Mouse (Mus musculus) adrenal gland, adult 8-10 months (tissue): ENCODE data around the gene C1qtnf7. TPM values are rescaled to one million over a fixed set of nuclear protein-coding genes. Genes with fewer than 3 reads are reported as not detected.

ENCODE experiments used
- DNase-seq: peaks from one replicate; pipeline ENCODE4 v3.0.0; 2022
- total RNA-seq, 4 experiments: library from RNA; stranded (reverse); gene quantifications; 2 replicates each; pipeline ENCODE4 v1.2.4; 2022

Gene C1qtnf7
- total RNA-seq = 1 to 10 TPM; 5.1 to 7.2 (median 6.3) TPM

GRCm38 (mm10) chr5:43515401-43515976, at the start of gene C1qtnf7:
Gene C1qtnf7 (plus strand): TSS chr5:43515538.
- DNase-seq = no peak

- DNase-seq = no peak
Observed at GRCm38 (mm10) chr5:43466762-43467161, 48.6 kb upstream of the C1qtnf7 start.

GRCm38 (mm10) chr5:43467214-43467613, 48.1 kb upstream of the C1qtnf7 start:
- no peak for DNase-seq

DNA sequence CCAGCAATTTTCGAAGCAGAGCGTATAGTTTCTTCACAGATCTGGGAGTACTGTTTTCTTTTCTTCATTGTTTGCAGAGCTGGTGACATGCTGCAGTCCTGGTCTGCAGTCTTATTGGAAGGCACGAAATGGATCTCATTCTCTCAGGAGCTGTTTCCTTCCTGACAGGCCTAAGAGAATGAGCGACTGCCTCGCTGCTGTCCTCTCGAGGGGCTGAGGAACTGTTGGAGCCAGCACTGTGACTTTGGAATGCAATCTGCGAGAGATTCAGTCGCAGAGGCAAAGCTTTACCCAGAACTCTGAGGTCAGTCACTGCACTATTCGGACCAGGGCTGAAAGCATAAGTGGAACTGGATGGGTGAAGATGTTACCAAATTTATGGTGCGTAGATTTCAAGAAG, 46.4 kb upstream of the C1qtnf7 start:
- DNase-seq = no peak

DNA sequence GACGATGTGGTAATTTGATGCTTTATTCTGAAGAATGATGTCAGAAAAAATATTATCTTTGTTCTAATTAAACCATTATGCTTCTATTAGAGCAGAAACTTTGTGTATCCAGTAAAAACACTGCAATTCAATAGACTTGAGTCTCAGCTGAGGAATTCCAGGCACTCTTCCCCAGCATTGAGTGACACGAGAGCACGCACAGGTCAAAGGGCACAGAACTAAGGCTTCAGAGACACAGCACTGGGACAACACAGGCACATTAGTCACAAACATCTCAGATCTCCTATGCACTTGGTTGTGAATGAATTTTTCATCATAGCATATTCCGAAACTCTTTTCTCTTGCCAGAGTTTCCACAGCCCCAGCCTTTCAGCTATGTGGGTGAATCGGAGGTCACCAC, 37.4 kb upstream of the C1qtnf7 start:
- no peak for DNase-seq

GRCm38 (mm10) chr5:43480046-43480445, 35.3 kb upstream of the C1qtnf7 start:
- DNase-seq = no peak

DNA sequence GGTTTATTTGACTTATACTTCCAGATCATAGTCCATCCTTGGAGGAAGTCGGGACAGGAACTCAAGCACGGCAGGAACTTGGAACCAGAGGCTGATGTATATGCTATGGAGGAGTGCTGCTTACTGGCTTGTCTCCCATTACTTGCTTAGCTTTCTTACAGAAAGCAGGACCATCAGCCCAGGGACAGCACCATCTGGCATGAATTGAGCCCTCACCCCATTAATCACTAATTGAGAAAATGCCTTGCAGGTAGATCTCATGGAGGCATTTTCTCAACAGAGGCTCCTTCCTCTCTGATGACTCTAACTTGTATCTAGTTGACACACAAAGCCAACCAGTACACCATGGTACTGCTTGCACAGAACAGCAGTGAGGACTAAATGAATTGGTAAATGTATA, 34.6 kb upstream of the C1qtnf7 start:
- no peak for DNase-seq

GRCm38 (mm10) chr5:43481824-43482223, 33.5 kb upstream of the C1qtnf7 start:
- no peak for DNase-seq

- no peak for DNase-seq
Observed at GRCm38 (mm10) chr5:43501887-43502286, 13.5 kb upstream of the C1qtnf7 start.

- DNase-seq = no peak
Observed at GRCm38 (mm10) chr5:43504243-43504786, 11.0 kb upstream of the C1qtnf7 start.

DNA sequence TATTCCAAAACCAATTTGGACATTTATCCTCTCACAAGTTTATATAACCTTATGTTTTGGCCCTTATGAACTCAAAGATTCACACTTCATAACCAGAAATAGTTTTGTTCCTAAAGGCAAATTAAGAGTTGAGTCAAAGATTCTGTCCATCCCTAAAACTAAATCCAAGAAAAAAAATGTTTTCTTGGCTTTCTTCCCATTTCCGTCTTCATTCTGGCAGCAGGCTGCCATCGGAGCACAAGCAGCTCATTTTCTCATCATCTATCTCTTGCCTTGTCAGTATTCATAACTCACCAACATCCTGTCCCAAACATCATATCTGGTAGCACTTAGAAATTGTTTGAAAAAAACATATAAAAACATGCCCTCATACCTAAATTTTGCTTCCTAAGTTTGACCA, 6.9 kb upstream of the C1qtnf7 start:
- DNase-seq = no peak

- DNase-seq = no peak
Observed at GRCm38 (mm10) chr5:43508892-43509291, 6.4 kb upstream of the C1qtnf7 start.

DNA sequence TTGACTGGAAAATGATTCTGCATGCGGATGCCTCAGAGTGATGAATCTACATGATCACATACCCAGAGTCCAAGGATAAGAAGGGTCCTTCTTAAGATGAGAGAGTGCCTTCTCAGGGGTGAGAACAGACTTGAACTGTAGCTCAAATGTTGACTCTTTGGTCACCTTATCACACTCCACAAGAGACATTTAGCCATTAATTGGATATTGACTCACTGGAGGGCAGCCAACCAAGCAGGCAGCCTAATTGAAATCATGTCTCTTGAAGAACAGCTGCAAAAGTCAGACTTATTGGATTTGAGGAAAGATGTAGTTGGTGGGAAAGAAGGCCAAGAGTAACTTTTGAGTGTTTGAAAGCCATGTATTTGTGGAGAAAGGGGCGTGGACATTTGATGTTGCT, 4.2 kb upstream of the C1qtnf7 start:
- no peak for DNase-seq

DNA sequence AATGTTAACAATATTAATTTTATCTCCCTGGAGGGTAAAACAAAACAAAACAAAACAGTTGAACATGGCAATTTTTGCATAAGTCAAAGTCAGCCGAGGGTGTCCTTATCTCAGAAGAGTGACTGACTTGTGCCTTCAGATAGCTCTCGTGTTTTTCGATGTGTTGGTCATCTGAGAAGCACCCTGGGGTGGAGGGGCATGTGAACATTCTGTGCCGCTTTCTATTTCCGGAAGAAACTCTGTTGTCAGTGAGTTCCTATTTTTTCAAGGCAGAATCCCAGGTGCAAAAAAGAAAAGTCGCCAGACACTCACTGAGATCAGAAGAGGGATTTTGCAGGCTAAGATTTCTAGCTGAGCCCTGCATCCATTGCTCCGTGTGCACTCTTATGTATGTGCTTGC, 1.2 kb downstream of the C1qtnf7 start:
- DNase-seq = no peak

DNA sequence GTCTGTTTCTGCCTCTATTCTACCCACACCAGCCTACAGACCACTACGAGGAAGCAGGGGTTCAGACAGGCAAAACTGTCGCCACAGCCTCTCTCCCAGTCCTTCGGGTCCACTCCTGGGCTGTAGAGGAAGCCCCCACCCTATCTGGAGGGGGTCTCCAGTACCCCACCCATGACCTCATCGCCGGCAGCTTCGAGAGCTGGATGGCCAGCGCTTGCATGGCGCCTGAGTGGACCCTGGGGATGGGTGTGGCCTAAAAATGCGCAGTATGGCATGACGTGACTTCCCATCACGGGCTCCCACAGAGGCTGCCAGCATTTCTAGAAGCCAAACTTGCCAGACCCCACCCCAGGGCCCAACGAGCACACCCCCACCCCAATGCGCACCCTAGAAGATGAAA, 2.0 kb downstream of the C1qtnf7 start:
- no peak for DNase-seq

DNA sequence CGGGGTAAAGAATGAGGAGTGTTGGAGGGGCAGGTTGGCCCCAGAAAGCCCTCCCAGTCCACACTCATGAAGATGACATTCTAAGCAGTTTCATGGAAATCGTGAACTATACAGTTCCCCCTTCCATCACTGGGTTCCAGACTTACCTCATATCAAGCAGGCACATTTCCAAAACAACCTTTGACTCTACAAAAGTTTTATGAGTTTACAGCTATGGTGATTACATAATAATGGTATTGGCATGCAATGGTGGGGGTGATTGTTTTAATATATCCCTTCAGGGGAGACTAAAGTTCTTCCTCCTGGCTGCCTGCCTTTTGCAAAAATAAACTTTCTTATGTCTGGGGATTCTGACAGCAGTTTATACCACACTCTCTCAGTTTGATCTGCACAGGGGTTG, 4.6 kb downstream of the C1qtnf7 start:
- DNase-seq = no peak

GRCm38 (mm10) chr5:43521369-43521768, 6.0 kb downstream of the C1qtnf7 start:
- no peak for DNase-seq

DNA sequence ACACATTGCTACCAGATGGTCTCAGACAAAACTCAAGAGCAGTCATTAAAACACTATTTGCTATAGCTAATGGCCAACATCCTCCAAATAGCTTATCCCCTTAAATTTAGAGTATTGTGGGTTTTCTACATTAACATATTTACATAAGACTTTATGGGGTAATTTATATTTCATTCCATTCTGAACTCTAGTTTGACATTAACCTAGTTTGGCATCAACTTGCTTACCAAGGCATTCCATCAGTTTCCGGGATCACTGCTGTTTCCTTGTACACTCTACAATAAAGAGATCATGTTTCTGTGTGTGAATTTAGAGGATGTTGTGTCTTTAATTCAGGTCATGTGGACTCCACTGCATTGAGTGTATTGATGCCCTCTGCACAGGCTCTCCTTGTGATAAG, 7.5 kb downstream of the C1qtnf7 start:
- DNase-seq = no peak

DNA sequence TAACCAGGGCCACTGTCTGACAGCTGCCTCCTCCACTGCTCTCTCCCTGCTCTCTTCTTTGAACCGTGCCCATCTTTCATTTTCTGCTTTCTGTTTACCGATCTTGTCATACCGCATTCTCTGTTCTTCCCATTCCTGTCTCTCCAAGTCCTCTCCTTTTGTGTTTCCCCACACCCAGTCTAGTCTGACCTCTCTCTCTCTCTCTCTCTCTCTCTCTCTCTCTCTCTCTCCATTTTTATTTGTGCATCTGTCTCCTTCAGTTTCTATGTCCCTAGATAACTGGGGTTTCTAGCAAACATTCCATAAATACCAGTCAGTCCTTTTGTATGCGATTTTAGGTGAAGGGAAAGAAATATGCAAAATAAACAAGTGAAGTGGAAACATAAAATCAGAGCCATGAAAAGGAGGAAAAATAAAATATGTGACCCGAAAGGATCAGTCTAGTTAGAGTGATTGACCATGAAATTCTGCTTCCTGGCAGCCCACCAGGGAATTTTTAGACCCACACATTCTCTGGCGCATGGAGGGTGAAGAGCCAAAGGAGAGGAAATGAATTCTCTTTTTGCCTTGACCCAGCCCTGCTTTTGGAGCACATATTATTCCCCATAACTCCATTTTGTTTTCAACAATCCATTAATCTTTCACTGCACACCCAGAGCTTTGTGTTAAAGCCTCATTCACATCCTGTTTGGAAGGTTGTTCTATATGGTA, 11.7 kb downstream of the C1qtnf7 start:
- DNase-seq = no peak

DNA sequence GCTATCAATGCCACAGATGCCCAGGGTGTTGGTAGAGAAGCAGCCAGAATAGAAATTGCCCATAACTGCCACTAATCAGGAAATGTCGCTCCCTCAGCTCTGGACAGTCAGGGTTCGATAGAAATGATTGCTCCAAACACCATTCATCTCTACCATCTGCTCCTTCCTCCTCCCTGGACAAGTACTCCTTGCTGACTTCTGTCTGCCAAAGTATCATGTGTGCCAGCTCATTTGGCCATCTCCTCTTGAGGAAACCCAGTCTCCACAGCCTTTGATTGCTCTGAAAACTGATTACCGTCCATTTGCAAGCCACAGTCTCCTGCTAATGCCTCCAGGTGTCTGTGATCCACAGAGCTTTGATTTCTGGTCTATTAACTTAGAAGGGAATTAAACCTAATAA, 14.8 kb downstream of the C1qtnf7 start:
- no peak for DNase-seq

- no peak for DNase-seq
Observed at GRCm38 (mm10) chr5:43530886-43531285, 15.5 kb downstream of the C1qtnf7 start.

- no peak for DNase-seq
Observed at GRCm38 (mm10) chr5:43538322-43539167, 23.2 kb downstream of the C1qtnf7 start.

DNA sequence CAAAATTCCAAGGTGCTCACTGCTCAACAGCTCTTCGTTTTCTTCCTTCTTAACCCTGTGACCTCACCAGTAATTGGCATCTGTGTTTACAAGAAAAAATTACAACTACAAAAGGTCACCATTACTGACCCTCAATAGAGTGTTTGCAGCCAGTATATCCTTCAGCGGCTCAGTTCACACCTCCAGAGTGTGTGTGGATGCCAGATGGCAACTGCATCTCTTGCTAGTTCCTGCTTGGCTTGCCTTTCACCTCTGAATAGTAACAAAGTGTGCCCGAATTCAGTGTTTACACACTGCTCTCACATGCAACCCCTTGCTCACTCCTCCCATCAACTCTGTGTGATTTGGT, 23.8 kb downstream of the C1qtnf7 start:
- no peak for DNase-seq
